Mouse (Mus musculus) hindbrain, embryonic 15.5 days (tissue): Measurements from ENCODE around the gene Babam2. TPM values are rescaled to one million over a fixed set of nuclear protein-coding genes. Genes with fewer than 3 reads are reported as not detected.

ENCODE experiments used
- ATAC-seq: fragments of 200-750 bp; cut with Nextera tagmentation; 2 replicates; pipeline ENCODE4 v1.8.0; 2017; ENCODE audit warnings: low read depth, moderate number of reproducible peaks, moderate TSS enrichment; ENCODE audit not compliant: low FRiP score
- H3K27ac ChIP-seq: fragments of 300-500 bp; sonication (generic); replicated peaks from 2 replicates; pipeline ENCODE4 v1.5.1; 2015; ENCODE audit warnings: mild to moderate bottlenecking, inconsistent platforms
- H3K27me3 ChIP-seq: fragments of 300-500 bp; sonication (generic); 2 replicates; pipeline ENCODE4 v1.6.1; 2015; ENCODE audit warnings: control low read depth, inconsistent platforms
- H3K36me3 ChIP-seq: fragments of 300-500 bp; sonication (generic); 2 replicates; pipeline ENCODE4 v1.6.1; 2015; ENCODE audit warnings: control low read depth, inconsistent platforms
- H3K4me1 ChIP-seq: fragments of 300-500 bp; sonication (generic); replicated peaks from 2 replicates; pipeline ENCODE4 v1.6.1; 2015; ENCODE audit warnings: control low read depth, inconsistent platforms
- H3K4me2 ChIP-seq: fragments of 300-500 bp; sonication (generic); 2 replicates; pipeline ENCODE4 v1.6.1; 2015; ENCODE audit warnings: moderate library complexity, mild to moderate bottlenecking, inconsistent platforms
- H3K4me3 ChIP-seq: fragments of 300-500 bp; sonication (generic); 2 replicates; pipeline ENCODE4 v1.5.1; 2015; ENCODE audit warnings: mild to moderate bottlenecking, inconsistent platforms
- H3K9ac ChIP-seq: fragments of 300-500 bp; sonication (generic); 2 replicates; pipeline ENCODE4 v1.6.1; 2015; ENCODE audit warnings: inconsistent platforms
- H3K9me3 ChIP-seq: fragments of 300-500 bp; sonication (generic); 2 replicates; pipeline ENCODE4 v1.6.1; 2016; ENCODE audit warnings: control low read depth, inconsistent platforms
- WGBS: fragments of 180-500 bp; shearing (Covaris S2); methylation state at CpG from one replicate; pipeline ENCODE4 v1.1.7; 2015; 5-methylcytosine and 5-hydroxymethylcytosine counted together
- polyA plus RNA-seq: library from polyadenylated mRNA; unstranded; fragments of >200 nt; fragmentation: Nextera tagmentation; extraction: Ambion mirVana; gene quantifications from 2 replicates; pipeline ENCODE4 v1.2.1, GENCODE M21; 2015

Babam2 gene
- polyA plus RNA-seq, 1 experiment from 2014 or later, result 52.8 TPM

DNA sequence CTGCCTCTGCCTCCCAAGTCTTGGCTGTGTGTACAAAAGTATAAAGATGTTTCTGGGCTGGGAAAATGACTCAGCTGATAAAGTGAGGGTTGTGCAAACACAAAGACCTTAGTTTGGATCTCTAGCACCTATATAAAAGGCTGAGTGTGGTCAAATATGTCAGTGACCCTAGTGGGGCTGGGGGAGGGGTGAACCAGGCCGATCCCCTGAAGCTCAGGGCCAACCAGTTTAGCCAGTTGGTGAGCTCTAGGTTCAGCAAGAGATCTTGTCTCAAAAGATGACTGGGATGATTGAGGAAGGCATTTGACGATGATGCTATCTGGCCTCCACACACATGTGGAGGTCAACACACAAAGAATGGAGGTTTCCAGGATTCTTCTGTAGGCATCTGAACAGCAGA lies 320.8 kb downstream of the Babam2 start:
- no peaks in the 10 kb centered on the region for H3K9me3 ChIP-seq
- no peak overlapping the region for H3K27ac ChIP-seq
- H3K9ac ChIP-seq, result no peak overlapping the region
- no peak for ATAC-seq
- H3K4me3 ChIP-seq, result no peak overlapping the region
- no peak overlapping the region for H3K4me2 ChIP-seq
- H3K36me3 ChIP-seq, result no peaks in the 10 kb centered on the region
- no peaks in the 10 kb centered on the region for H3K27me3 ChIP-seq
- 92% methylated on average over 2 of the region's 2 CpGs for WGBS
- H3K4me1 ChIP-seq, result no peaks in the 10 kb centered on the region

DNA sequence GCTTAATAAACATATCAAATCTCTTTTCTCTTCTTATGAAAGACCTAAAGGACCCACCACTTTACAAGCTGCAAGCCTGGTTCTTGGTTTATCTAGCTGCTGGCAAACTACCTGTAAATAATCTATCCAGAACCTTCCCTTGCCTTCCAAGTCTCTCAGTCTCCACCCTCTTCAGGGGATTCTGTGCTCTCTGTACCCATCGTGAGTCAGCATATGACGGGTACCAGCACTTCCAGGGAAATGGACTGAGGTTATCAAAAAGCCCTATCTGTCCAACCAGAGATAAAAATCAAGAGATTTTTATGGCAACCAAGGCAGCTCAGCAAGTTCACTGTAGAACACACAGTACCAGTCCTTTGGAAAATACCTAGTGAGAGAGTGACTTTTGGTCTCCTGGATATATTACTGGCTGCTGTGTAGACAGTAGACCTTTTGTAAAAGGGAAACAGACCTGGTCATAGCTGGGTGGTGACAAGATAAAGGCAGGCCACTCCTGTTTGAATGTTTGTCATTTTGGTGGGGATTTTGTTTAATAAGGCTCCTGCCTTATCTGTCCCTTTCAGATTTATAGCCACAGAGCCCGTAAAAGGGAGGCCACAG lies 332.4 kb downstream of the Babam2 start:
- H3K9me3 ChIP-seq, result no peaks in the 10 kb centered on the region
- 98% methylated on average over 3 of the region's 3 CpGs for WGBS
- no peaks in the 10 kb centered on the region for H3K27me3 ChIP-seq
- H3K4me1 ChIP-seq, result no peaks in the 10 kb centered on the region
- H3K36me3 ChIP-seq, result no peaks in the 10 kb centered on the region
- H3K4me3 ChIP-seq, result no peak overlapping the region
- H3K4me2 ChIP-seq, result no peak overlapping the region
- no peak overlapping the region for H3K9ac ChIP-seq
- H3K27ac ChIP-seq, result no peak overlapping the region
- no peak for ATAC-seq

DNA sequence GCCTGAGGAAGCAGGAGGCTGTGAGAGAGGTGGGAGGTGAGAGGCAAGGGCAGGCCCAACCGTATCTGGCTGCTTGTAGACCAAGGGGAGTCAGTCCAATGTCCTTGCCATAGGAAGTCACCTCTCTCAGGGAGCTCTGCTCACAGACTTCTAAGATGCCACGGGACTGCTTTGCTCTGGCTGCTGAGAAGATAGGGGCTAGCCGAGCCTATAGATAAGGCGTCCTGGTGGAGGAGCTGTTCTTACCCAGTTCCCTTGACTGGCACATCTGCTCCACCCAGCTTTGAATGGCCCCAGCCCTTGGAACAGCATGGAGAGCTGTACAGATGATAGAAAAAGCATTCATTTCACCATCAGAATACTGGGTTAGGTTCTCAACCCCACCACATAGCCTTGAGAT lies 335.7 kb downstream of the Babam2 start:
- no peak overlapping the region for H3K4me3 ChIP-seq
- H3K27ac ChIP-seq, result no peak overlapping the region
- H3K9ac ChIP-seq, result no peak overlapping the region
- H3K4me1 ChIP-seq, result no peaks in the 10 kb centered on the region
- no peaks in the 10 kb centered on the region for H3K9me3 ChIP-seq
- no peaks in the 10 kb centered on the region for H3K27me3 ChIP-seq
- 80% methylated on average over 4 of the region's 4 CpGs for WGBS
- H3K4me2 ChIP-seq, result no peak overlapping the region
- no peaks in the 10 kb centered on the region for H3K36me3 ChIP-seq
- no peak for ATAC-seq

DNA sequence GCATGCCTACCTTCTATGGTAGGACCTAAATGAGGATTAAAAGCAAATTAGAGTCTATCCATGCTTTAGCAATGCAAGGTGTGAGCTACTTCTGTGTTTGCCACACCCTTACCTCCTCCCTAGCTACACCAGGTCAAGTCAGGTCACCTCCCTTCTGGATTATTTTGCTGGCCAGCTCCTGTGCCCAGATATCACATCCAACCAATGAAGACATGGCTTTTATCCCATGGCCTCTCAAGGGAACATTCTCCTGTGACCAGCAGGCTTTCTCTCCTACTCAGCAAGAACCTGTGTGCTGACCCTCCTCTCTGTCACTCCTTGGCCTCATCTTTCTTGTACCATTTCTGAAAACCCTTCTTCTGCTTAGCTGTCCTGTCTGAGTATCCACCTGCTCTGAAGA lies 336.1 kb downstream of the Babam2 start:
- no peak for ATAC-seq
- Histone ChIP-seq H3K36me3 (no peaks in the 10 kb centered on the region), H3K4me2 (no peak overlapping the region), H3K27ac (no peak overlapping the region), H3K27me3 (no peaks in the 10 kb centered on the region), H3K4me1 (no peaks in the 10 kb centered on the region), H3K9me3 (no peaks in the 10 kb centered on the region), H3K9ac (no peak overlapping the region), H3K4me3 (no peak overlapping the region)

DNA sequence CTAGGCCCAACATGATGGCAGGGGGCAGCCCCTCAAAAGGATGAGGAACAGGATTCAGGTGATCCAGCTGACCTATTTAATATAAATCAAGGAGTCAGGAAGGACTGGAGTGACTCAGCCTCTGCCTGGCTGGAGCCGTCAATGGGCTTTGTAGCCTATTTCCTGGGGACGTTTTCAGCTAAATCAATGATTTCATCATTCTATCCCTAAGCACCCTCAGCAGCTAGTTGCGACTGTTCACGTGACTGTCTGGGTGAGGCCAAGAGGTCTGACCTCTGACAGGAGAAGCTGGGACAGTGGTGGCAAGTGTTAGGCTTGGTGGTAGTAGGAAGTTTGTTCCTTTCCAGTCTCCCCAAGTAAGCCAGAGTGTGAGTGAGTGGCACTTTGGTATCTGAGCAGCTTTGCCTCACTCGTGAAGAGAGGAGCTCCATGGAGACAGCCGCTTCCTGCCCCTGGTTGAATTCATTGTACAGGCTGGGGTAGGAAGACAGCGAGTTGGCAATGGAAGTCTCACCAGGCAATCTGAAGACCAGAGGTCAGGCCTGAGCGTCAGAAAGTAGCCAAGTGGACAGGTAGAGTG lies 337.1 kb downstream of the Babam2 start:
- H3K9me3 ChIP-seq, result no peaks in the 10 kb centered on the region
- WGBS, result 91% methylated on average over 8 of the region's 8 CpGs
- no peak for ATAC-seq

DNA sequence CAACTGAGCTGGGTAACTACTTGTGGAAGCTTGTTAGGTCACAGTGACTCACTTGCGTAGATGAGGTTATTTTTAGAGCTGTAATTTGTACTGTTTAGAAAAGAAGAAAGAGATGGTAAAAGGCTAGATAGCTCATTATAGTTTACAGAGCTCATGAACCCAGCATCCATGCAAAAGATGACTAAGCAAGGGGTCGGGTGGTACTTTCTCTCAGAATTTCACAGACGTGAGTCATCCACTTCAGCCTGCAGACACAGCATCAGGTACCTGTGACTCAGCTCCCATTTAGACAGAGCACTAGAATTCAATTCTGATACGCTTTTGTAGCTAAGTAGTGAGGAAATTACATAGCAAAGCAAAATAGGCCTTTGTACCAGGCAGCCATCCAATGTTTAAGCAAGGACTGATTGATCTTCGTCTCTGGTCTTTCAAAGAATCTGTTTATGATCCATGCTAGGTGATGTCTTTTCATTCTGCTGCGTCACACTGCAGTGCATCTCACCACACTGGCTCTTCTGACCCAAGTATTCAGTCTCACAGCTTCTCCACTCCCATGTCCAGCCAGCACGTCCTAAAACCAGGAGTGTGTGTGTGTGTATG lies 338.3 kb downstream of the Babam2 start:
- no peak overlapping the region for H3K9ac ChIP-seq
- no peaks in the 10 kb centered on the region for H3K27me3 ChIP-seq
- no peak overlapping the region for H3K4me3 ChIP-seq
- no peaks in the 10 kb centered on the region for H3K9me3 ChIP-seq
- H3K36me3 ChIP-seq, result no peaks in the 10 kb centered on the region
- H3K4me2 ChIP-seq, result no peak overlapping the region
- H3K4me1 ChIP-seq, result no peaks in the 10 kb centered on the region
- 80% methylated on average over 7 of the region's 7 CpGs for WGBS
- no peak overlapping the region for H3K27ac ChIP-seq
- ATAC-seq, result no peak

More for the DNA sequence above, 337.1 kb downstream of the Babam2 start:
- H3K27me3 ChIP-seq, result no peaks in the 10 kb centered on the region
- H3K27ac ChIP-seq, result no peak overlapping the region
- H3K36me3 ChIP-seq, result no peaks in the 10 kb centered on the region
- no peak overlapping the region for H3K4me3 ChIP-seq
- H3K4me1 ChIP-seq, result no peaks in the 10 kb centered on the region
- H3K4me2 ChIP-seq, result no peak overlapping the region
- no peak overlapping the region for H3K9ac ChIP-seq

DNA sequence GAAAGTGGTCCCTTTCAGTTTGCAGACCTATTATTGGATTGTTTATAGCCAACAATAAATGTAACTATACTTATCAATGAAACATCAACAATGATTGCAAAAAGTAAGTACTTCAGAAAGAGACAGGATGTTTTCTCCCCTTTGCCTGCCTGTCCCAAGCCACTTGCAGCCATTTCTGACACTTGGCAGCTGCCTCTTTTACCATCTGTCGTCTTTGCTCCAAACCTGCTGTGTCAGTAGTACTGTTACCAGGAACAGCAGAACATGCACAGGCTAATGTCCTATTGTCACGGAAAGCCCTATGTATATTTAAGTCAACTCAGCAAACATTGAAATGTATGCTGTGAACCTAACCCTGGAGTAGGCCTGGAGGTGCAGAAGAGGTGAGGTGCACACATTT lies 339.4 kb downstream of the Babam2 start:
- Histone ChIP-seq H3K36me3 (no peaks in the 10 kb centered on the region), H3K9me3 (no peaks in the 10 kb centered on the region), H3K4me2 (no peak overlapping the region), H3K4me1 (no peaks in the 10 kb centered on the region), H3K27me3 (no peaks in the 10 kb centered on the region), H3K27ac (no peak overlapping the region), H3K9ac (no peak overlapping the region), H3K4me3 (no peak overlapping the region)
- no peak for ATAC-seq
- 47% methylated on average over 2 of the region's 2 CpGs for WGBS

DNA sequence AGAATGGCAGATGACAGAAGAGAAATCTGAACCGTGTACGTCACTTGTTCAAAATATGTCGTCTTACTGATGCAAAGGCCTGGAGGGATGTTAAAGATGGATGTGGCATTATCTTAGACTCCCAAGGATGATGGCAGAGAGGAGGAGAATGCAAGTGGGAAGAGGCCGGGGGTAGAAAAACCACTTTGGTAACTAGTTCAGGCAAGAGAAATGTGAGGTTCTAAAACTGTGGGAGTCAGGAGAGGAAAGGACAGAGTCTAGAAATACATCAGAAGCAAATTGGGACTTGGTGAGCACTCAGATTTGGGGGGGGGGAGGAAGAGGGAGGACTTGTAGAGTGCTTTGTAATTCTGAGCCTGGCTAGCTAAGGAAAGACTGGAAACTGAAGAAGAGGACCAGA lies 340.1 kb downstream of the Babam2 start:
- Histone ChIP-seq H3K4me1 (no peaks in the 10 kb centered on the region), H3K4me3 (no peak overlapping the region), H3K27me3 (no peaks in the 10 kb centered on the region), H3K36me3 (no peaks in the 10 kb centered on the region), H3K9me3 (no peaks in the 10 kb centered on the region), H3K4me2 (no peak overlapping the region), H3K27ac (no peak overlapping the region), H3K9ac (no peak overlapping the region)
- WGBS, result 94% methylated on average over 4 of the region's 4 CpGs
- no peak for ATAC-seq

DNA sequence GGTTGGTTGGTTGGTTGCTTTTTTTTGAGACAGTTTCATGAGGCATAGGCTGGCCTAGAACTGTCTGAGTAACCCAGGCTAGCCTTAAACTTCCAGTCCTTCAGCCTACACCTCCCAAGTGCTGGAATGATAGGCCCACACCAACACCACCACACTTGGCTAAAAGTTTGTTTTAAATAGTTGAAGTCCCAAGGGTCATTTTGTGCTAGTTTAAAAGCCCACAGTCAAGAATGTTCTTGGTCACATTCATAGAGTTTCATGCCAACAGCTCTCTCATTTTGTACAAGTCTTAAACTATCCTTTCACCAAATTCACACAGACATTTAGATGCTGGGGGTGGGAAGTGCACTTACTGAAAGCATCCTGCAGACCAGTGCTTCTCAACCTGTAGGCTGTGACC lies 341.5 kb downstream of the Babam2 start:
- H3K27ac ChIP-seq, result no peak overlapping the region
- no peaks in the 10 kb centered on the region for H3K4me1 ChIP-seq
- H3K9me3 ChIP-seq, result no peaks in the 10 kb centered on the region
- H3K36me3 ChIP-seq, result no peaks in the 10 kb centered on the region
- no peak overlapping the region for H3K4me3 ChIP-seq
- no peak for ATAC-seq
- no peak overlapping the region for H3K4me2 ChIP-seq
- H3K9ac ChIP-seq, result no peak overlapping the region
- H3K27me3 ChIP-seq, result no peaks in the 10 kb centered on the region

DNA sequence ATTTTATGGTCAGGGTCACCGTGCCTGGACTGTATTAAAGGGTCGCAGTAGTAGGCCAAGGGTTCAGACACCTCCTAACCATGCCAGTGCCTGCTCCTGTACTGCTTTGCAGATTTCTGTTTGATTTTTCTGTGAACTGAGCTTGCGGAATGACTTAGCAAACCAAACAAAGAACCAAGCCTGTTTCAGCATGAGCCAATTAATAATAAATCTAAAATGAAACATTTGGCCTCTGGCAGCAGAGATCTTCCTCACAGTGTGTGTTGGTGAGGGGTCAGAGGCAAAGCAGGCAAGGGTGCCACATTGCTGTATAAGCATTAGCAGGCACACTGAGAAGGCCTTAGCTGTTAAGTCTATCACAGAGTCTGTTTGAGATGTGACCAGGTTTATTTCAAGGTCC lies 342.0 kb downstream of the Babam2 start:
- Histone ChIP-seq H3K9me3 (no peaks in the 10 kb centered on the region), H3K9ac (no peak overlapping the region), H3K36me3 (no peaks in the 10 kb centered on the region), H3K27me3 (no peaks in the 10 kb centered on the region), H3K4me3 (no peak overlapping the region), H3K4me1 (no peaks in the 10 kb centered on the region), H3K4me2 (no peak overlapping the region), H3K27ac (no peak overlapping the region)
- 90% methylated on average over 3 of the region's 3 CpGs for WGBS
- no peak for ATAC-seq

DNA sequence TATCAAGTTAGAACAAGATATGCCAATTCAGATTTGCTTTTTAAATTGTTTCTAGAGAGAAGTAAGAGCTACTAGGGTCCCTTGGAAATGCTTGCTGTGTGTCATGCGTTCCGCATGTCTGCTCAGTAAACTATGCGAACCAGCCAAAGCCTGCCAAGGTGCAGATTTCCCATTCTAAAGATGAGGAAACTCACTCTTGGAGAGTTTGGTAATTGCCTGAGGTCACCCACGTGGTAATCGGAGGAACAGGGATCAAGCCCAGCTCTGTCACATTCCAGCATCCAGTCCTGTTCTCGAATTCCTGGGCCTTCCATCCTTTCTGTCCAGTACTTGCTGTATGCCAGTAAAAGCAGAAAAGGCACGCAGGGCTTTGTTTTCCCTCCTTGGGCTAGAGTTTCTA lies 345.7 kb downstream of the Babam2 start:
- Histone ChIP-seq H3K4me3 (no peak overlapping the region), H3K4me2 (no peak overlapping the region), H3K36me3 (no peaks in the 10 kb centered on the region), H3K9ac (no peak overlapping the region), H3K27me3 (no peaks in the 10 kb centered on the region), H3K4me1 (no peaks in the 10 kb centered on the region), H3K9me3 (no peaks in the 10 kb centered on the region), H3K27ac (no peak overlapping the region)
- no peak for ATAC-seq
- 88% methylated on average over 7 of the region's 7 CpGs for WGBS

DNA sequence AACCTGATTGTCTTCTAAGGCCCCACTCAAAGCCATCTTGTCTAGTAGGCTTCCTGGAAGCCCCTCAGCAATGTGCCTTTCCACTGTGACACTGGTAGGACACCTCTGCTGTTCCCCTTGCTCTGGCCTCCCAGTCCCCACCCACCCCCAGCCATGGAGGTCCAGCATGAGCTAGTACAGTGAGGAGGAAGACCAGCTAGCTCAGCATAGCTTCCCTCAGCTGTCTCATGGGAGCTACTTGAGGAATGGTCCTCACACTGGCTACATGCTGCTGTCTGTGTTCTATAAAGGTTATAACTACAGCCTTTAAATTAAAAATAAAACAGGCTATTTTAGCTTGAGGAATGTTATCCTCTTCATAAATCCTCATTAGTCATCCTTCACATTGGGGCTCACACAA lies 346.5 kb downstream of the Babam2 start:
- H3K4me1 ChIP-seq, result no peaks in the 10 kb centered on the region
- no peak overlapping the region for H3K4me3 ChIP-seq
- no peak overlapping the region for H3K9ac ChIP-seq
- H3K27ac ChIP-seq, result no peak overlapping the region
- no peaks in the 10 kb centered on the region for H3K27me3 ChIP-seq
- ATAC-seq, result no peak
- no peak overlapping the region for H3K4me2 ChIP-seq
- no peaks in the 10 kb centered on the region for H3K36me3 ChIP-seq
- no peaks in the 10 kb centered on the region for H3K9me3 ChIP-seq

DNA sequence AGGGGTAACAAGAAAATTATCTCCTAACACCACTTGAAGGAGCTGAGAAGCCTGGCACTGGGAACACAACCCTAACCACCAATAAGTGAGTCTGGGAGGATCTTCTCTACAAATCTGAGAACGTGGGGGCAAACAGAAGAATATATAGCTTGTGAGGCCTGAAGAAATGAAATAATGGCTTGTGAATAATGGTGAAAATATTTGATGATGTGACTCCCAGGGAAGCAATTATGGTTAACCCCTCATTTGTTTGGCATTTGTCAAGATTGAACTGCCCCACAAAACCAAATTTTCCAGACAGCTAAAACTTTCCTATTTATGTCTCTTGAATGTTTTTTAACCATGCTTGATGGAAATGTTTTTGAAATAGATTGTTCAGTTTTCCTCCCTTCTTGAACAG lies 354.4 kb downstream of the Babam2 start:
- Histone ChIP-seq H3K27ac (no peak overlapping the region), H3K9ac (no peak overlapping the region), H3K36me3 (no peaks in the 10 kb centered on the region), H3K4me3 (no peak overlapping the region), H3K27me3 (no peaks in the 10 kb centered on the region), H3K4me2 (no peak overlapping the region), H3K4me1 (no peaks in the 10 kb centered on the region), H3K9me3 (no peaks in the 10 kb centered on the region)
- no peak for ATAC-seq
- WGBS, result 67% methylated on average over 1 of the region's 1 CpGs
